Mouse (Mus musculus): Measurements from ENCODE around the gene Rasa3. TPM values are rescaled to one million over a fixed set of nuclear protein-coding genes. Genes with fewer than 3 reads are reported as not detected.

Rasa3 gene
- polyA plus RNA-seq, 1 experiment from 2014 or later, result 27.7 TPM

DNA sequence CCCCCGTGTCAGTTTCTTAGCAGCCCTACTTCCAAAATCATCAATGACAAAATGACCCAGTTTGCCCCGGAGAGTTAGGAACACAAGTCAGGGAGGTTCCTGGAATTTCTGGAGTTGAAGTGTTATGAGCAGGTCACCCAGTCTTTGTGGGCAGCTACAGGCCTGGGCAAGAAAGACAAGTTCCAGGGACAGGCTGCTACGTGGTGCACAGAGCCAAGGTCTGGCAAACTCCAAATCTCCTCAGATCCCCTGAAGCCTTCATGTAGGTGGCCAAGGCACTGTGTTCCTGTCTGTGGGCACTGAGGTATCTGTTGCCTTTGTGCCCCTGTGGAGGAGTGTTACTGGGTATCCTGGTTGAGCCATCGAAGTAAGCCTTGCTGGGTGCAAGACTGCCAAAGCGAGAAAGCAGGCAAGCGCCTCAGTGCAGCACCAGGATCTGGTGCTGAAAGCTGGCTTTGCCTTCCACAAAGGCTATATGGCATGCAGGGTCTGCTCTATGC is 12.6 kb downstream of the Rasa3 start:
- H3K36me3 ChIP-seq (replicated peaks), result no peaks in the 10 kb centered on the region
- no peak for ATAC-seq (replicated peaks)

DNA sequence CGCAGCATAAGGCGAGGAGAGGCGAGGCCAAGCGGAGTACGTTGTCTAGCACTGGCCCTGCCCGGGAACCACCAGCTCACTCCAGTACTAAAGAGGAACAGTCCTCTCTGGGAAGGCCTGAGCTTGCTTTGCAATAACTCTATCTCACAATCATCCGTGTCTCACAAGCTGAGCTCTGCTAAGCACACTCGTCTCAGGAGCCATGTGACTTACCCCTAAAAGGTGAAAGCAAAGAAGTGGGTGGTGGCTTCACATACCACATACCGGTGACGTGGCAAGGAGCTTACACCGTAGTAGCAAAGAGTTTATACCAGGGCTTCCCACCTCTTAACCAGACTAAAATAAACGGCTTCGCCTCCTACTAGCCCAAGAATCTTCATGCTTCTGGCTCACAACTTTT is 17.1 kb downstream of the Rasa3 start:
- Histone ChIP-seq H3K27ac (no peak overlapping the region), H3K9me3 (no peaks in the 10 kb centered on the region), H3K4me2 (no peak overlapping the region), H3K36me3 (replicated peaks) (no peaks in the 10 kb centered on the region), H3K4me1 (no peaks in the 10 kb centered on the region), H3K4me3 (no peak overlapping the region), H3K9ac (no peak overlapping the region), H3K27me3 (replicated peaks) (no peaks in the 10 kb centered on the region)
- WGBS, result 92% methylated on average over 13 of the region's 13 CpGs
- no peak for ATAC-seq (replicated peaks)

More for the DNA sequence above, 12.6 kb downstream of the Rasa3 start:
- Histone ChIP-seq H3K9ac (no peak overlapping the region), H3K4me3 (no peak overlapping the region), H3K4me2 (no peak overlapping the region), H3K4me1 (no peaks in the 10 kb centered on the region), H3K27me3 (replicated peaks) (no peaks in the 10 kb centered on the region), H3K27ac (no peak overlapping the region), H3K9me3 (no peaks in the 10 kb centered on the region)
- WGBS, result 88% methylated on average over 6 of the region's 6 CpGs

DNA sequence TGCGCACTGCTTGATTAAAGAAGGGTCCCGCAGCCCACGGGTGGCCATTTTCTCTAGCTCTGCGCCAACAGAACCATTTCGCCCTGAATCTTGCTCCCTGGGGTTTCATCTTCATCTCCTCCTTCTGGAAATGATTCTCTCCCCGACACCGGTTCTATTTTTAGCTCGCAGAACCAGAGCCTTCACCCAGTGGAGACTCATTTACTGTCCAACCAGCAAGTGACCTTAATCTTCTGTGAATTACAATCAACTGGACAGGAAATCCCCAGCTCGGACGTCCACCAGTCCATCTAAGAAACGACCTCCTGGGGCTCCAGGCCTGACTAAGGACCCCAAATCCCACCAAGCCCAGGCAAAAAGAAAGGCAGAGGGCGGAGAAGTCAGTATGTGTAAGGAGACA is 19.9 kb downstream of the Rasa3 start:
- no peaks in the 10 kb centered on the region for H3K27me3 ChIP-seq (replicated peaks)
- H3K4me3 ChIP-seq, result no peak overlapping the region
- no peaks in the 10 kb centered on the region for H3K36me3 ChIP-seq (replicated peaks)
- no peak overlapping the region for H3K27ac ChIP-seq
- no peaks in the 10 kb centered on the region for H3K4me1 ChIP-seq
- no peaks in the 10 kb centered on the region for H3K9me3 ChIP-seq
- no peak overlapping the region for H3K9ac ChIP-seq
- ATAC-seq (replicated peaks), result no peak
- 71% methylated on average over 12 of the region's 12 CpGs for WGBS
- H3K4me2 ChIP-seq, result no peak overlapping the region

DNA sequence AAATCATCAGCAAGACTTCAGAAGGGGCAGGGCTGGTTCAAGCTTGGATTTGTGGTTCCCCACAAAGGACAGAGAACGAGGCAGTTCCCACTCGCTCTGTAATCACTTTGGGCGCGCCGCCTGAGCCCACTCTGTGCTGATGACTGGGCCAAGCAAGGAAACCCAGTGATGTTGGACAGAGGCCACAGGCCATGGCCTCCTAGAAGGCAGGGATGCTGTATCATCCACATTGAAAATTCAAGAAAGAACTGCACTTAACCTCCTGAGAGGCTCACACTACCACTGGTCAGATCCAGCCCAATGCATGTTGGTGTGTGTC is 22.4 kb downstream of the Rasa3 start:
- Histone ChIP-seq H3K9me3 (no peaks in the 10 kb centered on the region), H3K9ac (no peak overlapping the region), H3K4me2 (no peak overlapping the region), H3K4me1 (no peaks in the 10 kb centered on the region), H3K4me3 (no peak overlapping the region), H3K27ac (no peak overlapping the region), H3K36me3 (replicated peaks) (no peaks in the 10 kb centered on the region), H3K27me3 (replicated peaks) (no peaks in the 10 kb centered on the region)
- ATAC-seq (replicated peaks), result no peak
- 80% methylated on average over 5 of the region's 5 CpGs for WGBS

DNA sequence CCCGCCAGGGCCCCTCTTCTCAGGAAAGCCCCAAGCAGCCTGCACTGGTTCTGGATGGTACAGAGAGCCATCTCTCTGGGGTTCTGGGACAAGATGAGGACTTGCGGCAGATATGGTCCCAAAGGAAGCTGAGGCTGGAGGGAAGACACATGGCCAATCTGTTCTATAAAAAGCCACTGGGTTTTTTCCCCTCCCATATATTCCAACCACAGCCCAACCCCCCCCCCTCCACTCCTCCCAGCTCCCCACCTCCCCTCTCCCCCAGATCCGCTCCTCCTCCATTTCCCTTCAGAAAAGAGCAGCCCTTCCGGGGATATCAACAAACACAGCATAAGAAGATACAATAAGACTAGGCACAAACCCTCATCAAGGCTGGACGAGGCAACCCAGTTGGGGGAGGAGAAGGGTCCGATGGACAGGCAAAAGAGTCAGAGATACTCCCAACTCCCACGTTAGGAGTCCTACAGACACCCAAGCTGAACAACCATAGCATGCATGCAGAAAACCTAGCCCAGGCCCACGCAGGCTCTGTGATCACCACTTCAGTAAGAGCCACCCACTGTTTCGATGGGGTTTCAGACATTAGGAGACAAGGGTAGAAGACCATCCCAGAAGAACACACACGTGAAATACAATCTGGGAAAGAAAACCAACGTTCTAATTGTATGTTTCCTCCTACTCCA is 22.9 kb downstream of the Rasa3 start:
- peaks cover 2% of the 10 kb centered on the region for H3K4me1 ChIP-seq
- no peak overlapping the region for H3K9ac ChIP-seq
- H3K27me3 ChIP-seq (replicated peaks), result no peaks in the 10 kb centered on the region
- no peak for ATAC-seq (replicated peaks)
- no peak overlapping the region for H3K27ac ChIP-seq
- no peak overlapping the region for H3K4me2 ChIP-seq
- no peak overlapping the region for H3K4me3 ChIP-seq
- no peaks in the 10 kb centered on the region for H3K36me3 ChIP-seq (replicated peaks)
- no peaks in the 10 kb centered on the region for H3K9me3 ChIP-seq
- WGBS, result 83% methylated on average over 11 of the region's 11 CpGs

DNA sequence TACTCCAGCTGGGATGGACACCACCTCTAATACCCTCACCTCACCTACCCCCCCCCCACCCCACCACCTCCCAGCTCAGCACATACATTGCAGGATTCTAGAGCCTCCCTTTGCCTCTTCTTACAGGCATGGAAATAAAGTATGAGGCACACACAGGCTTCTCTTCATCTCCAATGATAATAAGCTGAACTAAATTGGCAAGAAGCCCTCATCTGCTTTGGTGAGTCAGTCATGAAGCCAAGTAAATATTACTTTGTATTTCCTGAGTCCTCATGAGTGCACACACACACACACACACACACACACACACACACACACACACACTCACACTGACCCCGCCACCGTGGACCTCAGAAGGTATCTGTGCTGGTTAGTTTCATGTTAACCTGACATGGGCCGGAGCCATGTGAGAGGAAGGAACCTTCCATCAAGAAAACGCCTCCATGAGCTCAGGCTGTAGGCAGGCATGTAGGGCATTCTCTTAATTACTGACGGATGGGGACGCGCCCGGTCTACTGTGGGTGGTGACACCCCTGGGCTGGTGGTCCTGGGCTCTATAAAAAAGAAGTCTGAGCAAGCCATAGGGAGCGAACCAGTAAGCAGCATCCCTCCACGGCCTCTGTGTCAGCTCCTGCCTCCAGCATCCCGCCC is 26.7 kb downstream of the Rasa3 start:
- no peaks in the 10 kb centered on the region for H3K9me3 ChIP-seq
- H3K27ac ChIP-seq, result no peak overlapping the region
- ATAC-seq (replicated peaks), result no peak
- no peaks in the 10 kb centered on the region for H3K27me3 ChIP-seq (replicated peaks)
- no peaks in the 10 kb centered on the region for H3K36me3 ChIP-seq (replicated peaks)
- H3K4me3 ChIP-seq, result no peak overlapping the region
- 93% methylated on average over 11 of the region's 11 CpGs for WGBS
- H3K4me1 ChIP-seq, result peaks cover 20% of the 10 kb centered on the region
- no peak overlapping the region for H3K4me2 ChIP-seq
- H3K9ac ChIP-seq, result no peak overlapping the region

DNA sequence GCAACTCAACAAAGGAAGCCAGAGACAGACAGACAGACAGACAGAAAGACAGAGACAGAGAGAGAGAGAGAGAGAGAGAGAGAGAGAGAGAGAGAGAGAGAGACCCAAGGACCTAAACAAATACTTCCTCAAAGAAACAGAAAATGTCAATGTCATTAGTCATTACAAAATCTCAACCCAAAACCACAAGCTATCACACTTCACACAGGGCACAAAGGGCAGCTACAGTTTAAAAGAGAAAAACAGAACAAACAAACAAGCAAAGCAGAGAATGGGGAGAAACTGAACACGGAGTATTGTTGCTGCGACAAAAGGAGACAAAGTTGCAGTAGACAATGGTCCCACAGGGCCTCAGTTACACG is 28.3 kb downstream of the Rasa3 start:
- H3K27ac ChIP-seq, result peak overlapping the region; percentile 75
- H3K4me3 ChIP-seq, result no peak overlapping the region
- H3K36me3 ChIP-seq (replicated peaks), result no peaks in the 10 kb centered on the region
- H3K9me3 ChIP-seq, result no peaks in the 10 kb centered on the region
- ATAC-seq (replicated peaks), result no peak
- H3K27me3 ChIP-seq (replicated peaks), result no peaks in the 10 kb centered on the region
- H3K4me2 ChIP-seq, result no peak overlapping the region
- H3K4me1 ChIP-seq, result peaks cover 27% of the 10 kb centered on the region
- no peak overlapping the region for H3K9ac ChIP-seq
- 24% methylated on average over 3 of the region's 3 CpGs for WGBS

DNA sequence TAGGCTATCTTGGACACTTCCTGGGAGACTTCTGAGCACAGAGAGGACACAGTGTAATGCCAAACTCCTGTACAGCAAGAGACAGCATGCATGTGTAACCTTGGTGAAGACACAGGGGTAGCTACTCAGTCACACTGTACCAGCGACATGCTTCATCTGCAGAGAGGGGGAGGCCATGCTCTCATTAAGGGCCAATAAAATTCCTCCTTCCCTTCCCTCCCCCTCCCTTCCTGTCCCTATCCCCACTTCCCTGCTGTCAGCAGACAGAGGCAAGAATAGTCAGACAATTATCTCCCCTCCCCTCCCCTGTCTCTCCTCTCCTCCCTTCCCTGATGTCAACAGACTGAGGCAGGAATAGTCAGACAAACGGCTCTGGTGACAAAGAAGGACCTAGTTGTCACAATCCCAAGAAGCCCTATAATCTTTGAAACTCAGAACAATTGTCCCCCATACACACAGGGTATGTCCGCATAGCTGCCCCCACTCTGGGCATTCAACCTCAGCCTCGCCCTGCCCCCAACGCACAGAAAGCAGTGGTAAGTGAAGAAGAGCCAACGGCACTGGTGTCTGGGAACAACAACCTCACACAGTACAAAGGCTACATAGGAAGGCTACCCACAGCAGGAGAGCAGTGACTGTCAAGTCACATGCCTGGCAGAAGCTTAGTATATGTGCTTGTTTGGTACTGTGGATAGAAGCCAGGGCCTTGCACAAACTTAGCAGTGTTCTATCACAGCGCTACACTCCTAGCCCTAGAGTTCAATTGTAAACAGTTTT is 28.8 kb downstream of the Rasa3 start:
- peak overlapping the region; percentile 75 for H3K27ac ChIP-seq
- no peak overlapping the region for H3K9ac ChIP-seq
- peaks cover 32% of the 10 kb centered on the region for H3K4me1 ChIP-seq
- ATAC-seq (replicated peaks), result peak; percentile 83
- no peak overlapping the region for H3K4me3 ChIP-seq
- no peaks in the 10 kb centered on the region for H3K36me3 ChIP-seq (replicated peaks)
- H3K4me2 ChIP-seq, result 0 out of 2 replicates have a peak overlapping the region, but pooled peaks have one; percentile 5
- 12% methylated on average over 7 of the region's 7 CpGs for WGBS
- H3K9me3 ChIP-seq, result no peaks in the 10 kb centered on the region
- H3K27me3 ChIP-seq (replicated peaks), result no peaks in the 10 kb centered on the region

DNA sequence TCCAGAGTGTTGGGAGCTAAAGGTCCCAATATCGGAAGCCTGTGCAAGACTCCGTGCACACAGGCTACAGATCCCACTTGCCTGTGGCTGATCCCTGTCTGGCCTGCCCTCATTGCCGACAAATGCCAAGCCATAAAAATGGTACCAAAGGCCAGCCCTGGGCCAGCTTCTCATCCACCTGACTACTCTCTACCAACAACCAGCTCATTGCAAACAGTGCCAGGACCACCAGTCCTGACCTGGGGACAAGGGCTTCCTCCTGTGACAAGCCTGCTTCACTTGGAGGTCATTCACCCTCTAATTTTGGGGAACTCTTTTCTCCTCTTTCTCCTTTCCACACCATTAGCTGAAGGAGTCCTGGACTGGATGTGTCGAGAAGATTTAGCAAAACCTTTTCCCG is 29.8 kb downstream of the Rasa3 start:
- 91% methylated on average over 5 of the region's 5 CpGs for WGBS

DNA sequence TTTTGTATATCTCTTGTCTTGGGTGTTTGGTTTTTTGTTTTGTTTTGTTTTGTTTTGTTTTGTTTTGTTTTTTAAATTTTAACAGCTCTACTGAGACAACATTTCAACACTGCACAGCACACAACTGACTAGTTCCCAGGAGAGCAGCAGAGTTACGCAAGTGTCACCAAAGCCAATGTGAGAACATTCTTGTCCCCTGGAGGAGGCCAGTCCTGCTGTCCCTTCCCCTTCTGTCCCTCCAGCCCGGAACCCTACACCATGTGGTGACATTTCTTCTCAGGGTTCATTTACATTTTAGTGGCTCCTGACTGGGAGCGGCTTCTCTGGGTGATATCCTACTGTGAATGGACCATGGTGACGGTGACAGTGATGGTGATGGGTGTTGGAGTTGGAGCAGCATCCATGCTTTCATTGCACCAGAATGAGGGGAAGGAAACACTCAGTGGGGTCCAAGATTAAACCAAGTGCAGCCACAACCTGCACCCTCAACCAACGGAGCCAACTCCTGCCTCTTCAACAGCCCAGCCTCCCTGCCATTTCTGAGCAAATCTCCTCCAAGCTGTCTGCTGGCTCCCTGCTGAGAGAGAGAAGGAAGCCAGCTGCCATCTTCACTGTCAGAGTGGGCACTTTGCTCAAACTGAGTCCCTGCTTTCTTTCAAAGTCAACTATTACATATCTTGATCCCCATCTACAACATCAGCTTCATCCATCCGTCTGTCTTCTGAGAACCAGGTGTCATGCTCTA is 32.3 kb downstream of the Rasa3 start:
- H3K4me1 ChIP-seq, result peaks cover 40% of the 10 kb centered on the region
- ATAC-seq (replicated peaks), result no peak

More for the DNA sequence above, 29.8 kb downstream of the Rasa3 start:
- Histone ChIP-seq H3K9me3 (no peaks in the 10 kb centered on the region), H3K4me1 (peaks cover 32% of the 10 kb centered on the region), H3K9ac (no peak overlapping the region), H3K36me3 (replicated peaks) (no peaks in the 10 kb centered on the region), H3K4me2 (no peak overlapping the region), H3K4me3 (no peak overlapping the region), H3K27me3 (replicated peaks) (no peaks in the 10 kb centered on the region), H3K27ac (0 out of 2 replicates have a peak overlapping the region, but pooled peaks have one; percentile 32)
- no peak for ATAC-seq (replicated peaks)

DNA sequence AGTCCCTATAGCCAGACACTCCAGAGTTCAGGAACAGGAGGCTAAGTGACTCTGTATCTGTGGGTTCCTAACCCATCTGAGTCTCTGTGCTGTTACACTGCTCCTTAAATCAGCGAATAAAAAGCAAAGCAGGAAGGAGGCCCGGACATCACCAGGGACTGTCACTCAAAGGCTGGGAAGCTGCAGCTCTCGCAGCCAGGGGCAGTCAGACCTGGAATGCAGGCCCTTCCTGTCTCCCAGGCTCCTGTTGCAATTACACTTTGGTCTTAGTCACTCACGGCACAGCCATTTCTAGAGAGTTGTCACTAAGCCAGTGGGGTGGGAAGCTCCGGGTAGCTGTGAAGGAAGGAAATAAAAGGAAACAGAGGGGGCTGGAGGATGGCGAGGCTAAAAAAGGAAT is 33.2 kb downstream of the Rasa3 start:
- 0 out of 2 replicates have a peak, but pooled peaks have one; percentile 3 for ATAC-seq (replicated peaks)
- no peak overlapping the region for H3K4me2 ChIP-seq
- WGBS, result 7% methylated on average over 6 of the region's 6 CpGs
- no peaks in the 10 kb centered on the region for H3K9me3 ChIP-seq
- no peak overlapping the region for H3K4me3 ChIP-seq
- no peaks in the 10 kb centered on the region for H3K27me3 ChIP-seq (replicated peaks)
- no peak overlapping the region for H3K9ac ChIP-seq
- H3K4me1 ChIP-seq, result peaks cover 35% of the 10 kb centered on the region
- peak overlapping the region; percentile 8 for H3K27ac ChIP-seq
- no peaks in the 10 kb centered on the region for H3K36me3 ChIP-seq (replicated peaks)

More for the DNA sequence above, 32.3 kb downstream of the Rasa3 start:
- peak overlapping the region; percentile 8; the same call in 1 of the 2 replicates for H3K27ac ChIP-seq
- H3K9me3 ChIP-seq, result no peaks in the 10 kb centered on the region
- no peak overlapping the region for H3K4me3 ChIP-seq
- WGBS, result 60% methylated on average over 6 of the region's 6 CpGs
- no peaks in the 10 kb centered on the region for H3K36me3 ChIP-seq (replicated peaks)
- H3K27me3 ChIP-seq (replicated peaks), result no peaks in the 10 kb centered on the region
- no peak overlapping the region for H3K9ac ChIP-seq
- H3K4me2 ChIP-seq, result no peak overlapping the region

DNA sequence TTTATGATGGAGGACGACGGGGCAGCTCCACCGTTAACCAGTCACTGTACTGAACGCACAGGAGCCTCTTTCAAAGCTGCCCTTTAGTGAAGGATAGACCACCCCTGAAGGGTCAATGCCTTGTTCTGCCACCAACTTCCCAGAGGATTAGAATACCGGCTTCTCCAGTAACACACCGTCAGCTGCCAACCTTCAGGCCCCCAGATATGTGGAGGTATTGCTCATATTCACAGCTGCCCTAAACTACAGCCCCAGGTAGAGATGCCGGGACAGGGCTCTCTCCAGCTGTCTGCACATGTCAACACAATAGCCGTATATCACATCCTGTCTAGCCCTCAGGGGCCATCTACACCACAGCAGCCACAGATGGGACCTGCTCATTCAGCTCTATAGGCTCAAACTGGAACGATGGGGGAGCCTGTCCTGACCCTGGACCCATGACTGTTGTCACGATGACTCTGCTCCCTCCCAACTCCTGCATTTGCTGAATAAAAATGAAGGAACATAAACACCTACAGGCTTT is 34.7 kb downstream of the Rasa3 start:
- Histone ChIP-seq H3K27me3 (replicated peaks) (no peaks in the 10 kb centered on the region), H3K4me1 (peaks cover 24% of the 10 kb centered on the region), H3K27ac (no peak overlapping the region), H3K4me3 (no peak overlapping the region), H3K36me3 (replicated peaks) (no peaks in the 10 kb centered on the region), H3K9me3 (no peaks in the 10 kb centered on the region), H3K9ac (no peak overlapping the region), H3K4me2 (no peak overlapping the region)
- WGBS, result 83% methylated on average over 10 of the region's 10 CpGs
- no peak for ATAC-seq (replicated peaks)

All from midbrain, embryonic 15.5 days (tissue).